In the genomic region with DNA sequence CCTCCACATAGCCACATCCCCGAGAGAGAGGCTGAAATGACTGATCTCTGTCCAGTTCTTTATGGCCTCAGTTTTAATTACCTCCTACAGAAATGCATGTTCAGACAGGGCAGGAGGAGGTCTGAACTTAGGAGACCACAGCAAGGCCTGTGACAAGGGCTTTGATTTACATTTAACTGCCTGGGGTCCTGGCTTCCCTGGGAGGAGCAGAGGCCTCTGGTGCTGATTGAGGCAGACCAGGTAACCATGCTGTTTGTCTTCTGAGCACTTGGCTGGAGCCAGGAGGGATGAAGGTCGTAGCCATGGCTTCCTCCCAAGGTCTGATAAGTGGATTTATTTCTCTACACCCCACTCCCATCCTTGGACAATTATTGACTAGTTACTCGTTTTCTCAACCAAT, we compare ENCODE assay signal across 17 mouse cellular contexts.
"Had no signal": no experiment of that assay in that cellular context is flagged by ENCODE, and none has a peak within 500 bp of the region (broad histone marks: within the 10 kb centered on the region; RNA-seq: fewer than 3 reads in every experiment).

No protein-coding gene starts in this region.

- H3K9me3 ChIP-seq: liver, embryonic 13.5 days; lung, embryonic 15.5 days; midbrain, embryonic 12.5 days; neural tube, embryonic 13.5 days had no signal

- DNase-seq: kidney, postnatal 4 days; liver, embryonic 13.5 days; liver, postnatal 0 days; lung, postnatal 14 days; retina, postnatal 1 day; right cerebral cortex, postnatal 4 days; spleen, adult 18-20 months; thymus, adult 18-20 months; thymus, postnatal 14 days had no signal

- H3K27ac ChIP-seq: kidney, postnatal 0 days; layer of hippocampus, adult 2 months; liver, embryonic 13.5 days; lung, embryonic 15.5 days; macrophage; midbrain, embryonic 12.5 days; neural tube, embryonic 13.5 days had no signal

- H3K9ac ChIP-seq: liver, embryonic 13.5 days; liver, postnatal 0 days; lung, embryonic 15.5 days; midbrain, embryonic 12.5 days; neural tube, embryonic 13.5 days had no signal

- H3K4me2 ChIP-seq: liver, embryonic 13.5 days; lung, embryonic 15.5 days; midbrain, embryonic 12.5 days; neural tube, embryonic 13.5 days had no signal

- H3K4me1 ChIP-seq: liver, embryonic 13.5 days; lung, embryonic 15.5 days; megakaryocyte, embryonic 14.5 days; midbrain, embryonic 12.5 days; neural tube, embryonic 13.5 days had no signal

- H3K4me3 ChIP-seq: layer of hippocampus, adult 2 months; liver, embryonic 13.5 days; lung, embryonic 15.5 days; megakaryocyte, embryonic 14.5 days; midbrain, embryonic 12.5 days; neural tube, embryonic 13.5 days had no signal

- H3K36me3 ChIP-seq: liver, embryonic 13.5 days; lung, embryonic 15.5 days; midbrain, embryonic 12.5 days; neural tube, embryonic 13.5 days had no signal

- ATAC-seq: liver, postnatal 0 days; midbrain, embryonic 16.5 days had no signal

- H3K27me3 ChIP-seq: liver, embryonic 13.5 days; lung, embryonic 15.5 days; midbrain, embryonic 12.5 days; neural tube, embryonic 13.5 days had no signal
